ENCODE assay signal across 8 mouse cellular contexts in genomic region chr11:40733339-40734174, GRCm38 (mm10). TPM values are rescaled to one million over a fixed set of nuclear protein-coding genes. Genes with fewer than 3 reads are reported as not detected.
A peak's percentile ranks its signal among the peaks of the same experiment; 100 is the strongest.
DNase-seq lines count a peak whose midpoint lies in the region; ATAC-seq and TF ChIP-seq lines count a peak whose summit lies in the region.

Gene Hmmr (minus strand): TSS chr11:40733422.
Gene Nudcd2 (plus strand): TSS chr11:40733667.

- peaks cover 64% of the 10 kb centered on the region for H3K36me3 ChIP-seq in forebrain, embryonic 10.5 days (replicated peaks)
- H3K36me3 ChIP-seq in heart, embryonic 15.5 days = peaks cover 29% of the 10 kb centered on the region
- peaks cover 42% of the 10 kb centered on the region for H3K36me3 ChIP-seq in liver, embryonic 14.5 days (replicated peaks; ENCODE audit: control insufficient read depth, insufficient read depth, low read depth)
- peaks cover 7% of the 10 kb centered on the region for H3K36me3 ChIP-seq in neural tube, embryonic 11.5 days (ENCODE audit: control insufficient read depth, insufficient read depth, low read length)
- H3K36me3 ChIP-seq in stomach, postnatal 0 days (ENCODE audit: control insufficient read depth, insufficient read depth, low read length) = peaks cover 7% of the 10 kb centered on the region; the same call in 1 of the 2 replicates

- no peaks in the 10 kb centered on the region for H3K27me3 ChIP-seq in forebrain, embryonic 10.5 days (ENCODE audit: poor library complexity, severe bottlenecking)
- H3K27me3 ChIP-seq in heart, embryonic 15.5 days = no peaks in the 10 kb centered on the region
- no peaks in the 10 kb centered on the region for H3K27me3 ChIP-seq in liver, embryonic 14.5 days (ENCODE audit: control insufficient read depth, insufficient read depth, low read length)
- H3K27me3 ChIP-seq in neural tube, embryonic 11.5 days (ENCODE audit: control insufficient read depth, insufficient read depth, low read length) = no peaks in the 10 kb centered on the region
- H3K27me3 ChIP-seq in stomach, postnatal 0 days (ENCODE audit: control insufficient read depth, insufficient read depth, low read length) = no peaks in the 10 kb centered on the region

- peak; percentile 89 to 91 for DNase-seq in CD8-positive naive resting alpha-beta T cell, adult 2 months (ENCODE audit: low read depth in 2 of 2, low spot score in 2 of 2)
- DNase-seq in c-Kit-positive CD71-negative TER-119-negative erythroid progenitor cells, embryonic 14.5 days (ENCODE audit: low read depth) = peak; percentile 97
- DNase-seq in forebrain, embryonic 10.5 days (ENCODE audit: extremely low spot score, low spot score) = peak; percentile 92
- peak; percentile 94 to 97 for DNase-seq in kidney, postnatal 25 days
- DNase-seq in liver, embryonic 14.5 days (ENCODE audit: low read depth in 3 of 3, low spot score in 3 of 3) = peak; percentile 98 to 99 (median 98)
- DNase-seq in neural tube, embryonic 11.5 days (ENCODE audit: low spot score) = peak; percentile 93
- DNase-seq in stomach, postnatal 0 days (ENCODE audit: low spot score) = peak; percentile 91

- peak within 1 kb of the TSS; percentile 98 for H3K27ac ChIP-seq in forebrain, embryonic 10.5 days
- H3K27ac ChIP-seq in heart, embryonic 15.5 days = peak within 1 kb of the TSS; percentile 74
- peak within 1 kb of the TSS; percentile 76 for H3K27ac ChIP-seq in liver, embryonic 14.5 days
- H3K27ac ChIP-seq in neural tube, embryonic 11.5 days (ENCODE audit: low read depth, low read length) = peak within 1 kb of the TSS; percentile 62
- peak within 1 kb of the TSS; percentile 84 for H3K27ac ChIP-seq in stomach, postnatal 0 days (replicated peaks)

- H3K9me3 ChIP-seq in forebrain, embryonic 10.5 days = no peaks in the 10 kb centered on the region
- no peaks in the 10 kb centered on the region for H3K9me3 ChIP-seq in heart, embryonic 15.5 days (replicated peaks)
- no peaks in the 10 kb centered on the region for H3K9me3 ChIP-seq in liver, embryonic 14.5 days (ENCODE audit: control insufficient read depth, low read length)
- H3K9me3 ChIP-seq in neural tube, embryonic 11.5 days (ENCODE audit: control insufficient read depth, low read length) = no peaks in the 10 kb centered on the region
- H3K9me3 ChIP-seq in stomach, postnatal 0 days (ENCODE audit: control insufficient read depth, low read length) = no peaks in the 10 kb centered on the region

- no peak for TF ChIP-seq CTCF in liver, embryonic 14.5 days (IDR thresholded peaks at IDR 0.05; ENCODE audit: low read depth)
- TF ChIP-seq CTCF in stomach, postnatal 0 days (IDR thresholded peaks at IDR 0.05; ENCODE audit: low read depth) = no peak

- peak within 1 kb of the TSS; percentile 91 for H3K4me2 ChIP-seq in heart, embryonic 15.5 days
- peak within 1 kb of the TSS; percentile 94 for H3K4me2 ChIP-seq in liver, embryonic 14.5 days (ENCODE audit: low read depth)
- H3K4me2 ChIP-seq in neural tube, embryonic 11.5 days (ENCODE audit: low read depth) = peak within 1 kb of the TSS; percentile 76
- H3K4me2 ChIP-seq in stomach, postnatal 0 days (replicated peaks; ENCODE audit: low read depth) = peak within 1 kb of the TSS; percentile 83

- peak; percentile 99 for ATAC-seq in heart, embryonic 15.5 days (replicated peaks; ENCODE audit: insufficient number of reproducible peaks, insufficient read depth, low FRiP score, low read depth)
- peak; percentile 96 for ATAC-seq in liver, embryonic 14.5 days (ENCODE audit: insufficient read depth)
- peak; percentile 100 for ATAC-seq in neural tube, embryonic 11.5 days (ENCODE audit: insufficient read depth, low FRiP score, low TSS enrichment)
- ATAC-seq in stomach, postnatal 0 days (ENCODE audit: low FRiP score, low TSS enrichment) = peak; percentile 99

- H3K4me3 ChIP-seq in forebrain, embryonic 10.5 days = peak within 1 kb of the TSS; percentile 90
- peak within 1 kb of the TSS; percentile 87 for H3K4me3 ChIP-seq in heart, embryonic 15.5 days
- peak within 1 kb of the TSS; percentile 93 to 100 for H3K4me3 ChIP-seq in liver, embryonic 14.5 days (ENCODE audit: insufficient read depth in 1 of 2, low read depth in 2 of 2, low read length in 2 of 2)
- H3K4me3 ChIP-seq in neural tube, embryonic 11.5 days (ENCODE audit: low read depth, low read length) = peak within 1 kb of the TSS; percentile 60
- H3K4me3 ChIP-seq in stomach, postnatal 0 days (ENCODE audit: low read depth, low read length) = peak within 1 kb of the TSS; percentile 84

- no peak; the same call in 1 of the 2 replicates for TF ChIP-seq EP300 in liver, embryonic 14.5 days (IDR thresholded peaks at IDR 0.05; ENCODE audit: low read depth)
- TF ChIP-seq EP300 in stomach, postnatal 0 days (optimal IDR thresholded peaks at IDR 0.05) = peak; percentile 39

- peaks cover 39% of the 10 kb centered on the region for H3K4me1 ChIP-seq in forebrain, embryonic 10.5 days
- H3K4me1 ChIP-seq in heart, embryonic 15.5 days (replicated peaks) = peaks cover 33% of the 10 kb centered on the region
- peaks cover 7 to 12% of the 10 kb centered on the region in 2 experiments; a peak in 3 of 4 replicates for H3K4me1 ChIP-seq in liver, embryonic 14.5 days (replicated peaks; ENCODE audit: control insufficient read depth in 2 of 2, insufficient read depth in 2 of 2, low read length in 1 of 2)
- H3K4me1 ChIP-seq in neural tube, embryonic 11.5 days (ENCODE audit: control insufficient read depth, insufficient read depth, low read length) = peaks cover 14% of the 10 kb centered on the region; the same call in 1 of the 2 replicates
- H3K4me1 ChIP-seq in stomach, postnatal 0 days (replicated peaks; ENCODE audit: control insufficient read depth, insufficient read depth) = peaks cover 3% of the 10 kb centered on the region; the same call in 1 of the 2 replicates

- WGBS in forebrain, embryonic 10.5 days = under 1% methylated on average over 52 of the region's 52 CpGs
- WGBS in heart, embryonic 15.5 days = under 1% methylated on average over 52 of the region's 52 CpGs
- WGBS in liver, embryonic 14.5 days (ENCODE audit: insufficient replicate concordance) = under 1% methylated on average over 52 of the region's 52 CpGs
- under 1% methylated on average over 51 of the region's 52 CpGs for WGBS in neural tube, embryonic 11.5 days
- WGBS in stomach, postnatal 0 days = under 1% methylated on average over 52 of the region's 52 CpGs

- H3K9ac ChIP-seq in heart, embryonic 15.5 days = peak within 1 kb of the TSS; percentile 91
- H3K9ac ChIP-seq in liver, embryonic 14.5 days (replicated peaks) = peak within 1 kb of the TSS; percentile 96
- peak within 1 kb of the TSS; percentile 77 for H3K9ac ChIP-seq in neural tube, embryonic 11.5 days (ENCODE audit: low read length)
- H3K9ac ChIP-seq in stomach, postnatal 0 days (ENCODE audit: low read length) = peak within 1 kb of the TSS; percentile 89

RNA-seq across cellular contexts. Expression of gene Hmmr, which starts in this region (rescaled TPM):
- polyA plus RNA-seq in forebrain, embryonic 10.5 days (2016; fragmentation: Nextera tagmentation; extraction: Ambion mirVana) = 70.0 and 72.0 TPM in 2 replicates
- 44.2 and 48.7 TPM in 2 replicates for polyA plus RNA-seq in heart, embryonic 15.5 days (2015; fragmentation: Nextera tagmentation; extraction: Ambion mirVana)
- polyA plus RNA-seq in liver, embryonic 14.5 days (2012; rRNA removed) = 23.1 and 31.0 TPM in 2 replicates
- polyA plus RNA-seq in liver, embryonic 14.5 days (2014; fragmentation: Nextera tagmentation; extraction: Ambion mirVana) = 56.0 and 58.7 TPM in 2 replicates
- 54.1 and 54.4 TPM in 2 replicates for polyA plus RNA-seq in neural tube, embryonic 11.5 days (2014; fragmentation: Nextera tagmentation; extraction: Ambion mirVana)
- polyA plus RNA-seq in stomach, postnatal 0 days (2015; fragmentation: Nextera tagmentation; extraction: Ambion mirVana) = 7.9 and 11.5 TPM in 2 replicates

RNA-seq across cellular contexts. Expression of gene Nudcd2, which starts in this region (rescaled TPM):
- 233 and 236 TPM in 2 replicates for polyA plus RNA-seq in forebrain, embryonic 10.5 days (2016; fragmentation: Nextera tagmentation; extraction: Ambion mirVana)
- 81.3 and 92.3 TPM in 2 replicates for polyA plus RNA-seq in heart, embryonic 15.5 days (2015; fragmentation: Nextera tagmentation; extraction: Ambion mirVana)
- 21.0 and 29.2 TPM in 2 replicates for polyA plus RNA-seq in liver, embryonic 14.5 days (2012; rRNA removed)
- polyA plus RNA-seq in liver, embryonic 14.5 days (2014; fragmentation: Nextera tagmentation; extraction: Ambion mirVana) = 79.6 and 82.8 TPM in 2 replicates
- polyA plus RNA-seq in neural tube, embryonic 11.5 days (2014; fragmentation: Nextera tagmentation; extraction: Ambion mirVana) = 166 and 171 TPM in 2 replicates
- 79.8 and 83.1 TPM in 2 replicates for polyA plus RNA-seq in stomach, postnatal 0 days (2015; fragmentation: Nextera tagmentation; extraction: Ambion mirVana)

Comparison
In these comparisons a context has a peak if more than half of its experiments do, and no peak if none do; other contexts are left out.
1. Peak in every context shown above with its lines: DNase-seq, ATAC-seq, H3K4me3 ChIP-seq and H3K27ac ChIP-seq.